Mouse (Mus musculus): ENCODE results near the gene Arsg.

Arsg gene

DNA sequence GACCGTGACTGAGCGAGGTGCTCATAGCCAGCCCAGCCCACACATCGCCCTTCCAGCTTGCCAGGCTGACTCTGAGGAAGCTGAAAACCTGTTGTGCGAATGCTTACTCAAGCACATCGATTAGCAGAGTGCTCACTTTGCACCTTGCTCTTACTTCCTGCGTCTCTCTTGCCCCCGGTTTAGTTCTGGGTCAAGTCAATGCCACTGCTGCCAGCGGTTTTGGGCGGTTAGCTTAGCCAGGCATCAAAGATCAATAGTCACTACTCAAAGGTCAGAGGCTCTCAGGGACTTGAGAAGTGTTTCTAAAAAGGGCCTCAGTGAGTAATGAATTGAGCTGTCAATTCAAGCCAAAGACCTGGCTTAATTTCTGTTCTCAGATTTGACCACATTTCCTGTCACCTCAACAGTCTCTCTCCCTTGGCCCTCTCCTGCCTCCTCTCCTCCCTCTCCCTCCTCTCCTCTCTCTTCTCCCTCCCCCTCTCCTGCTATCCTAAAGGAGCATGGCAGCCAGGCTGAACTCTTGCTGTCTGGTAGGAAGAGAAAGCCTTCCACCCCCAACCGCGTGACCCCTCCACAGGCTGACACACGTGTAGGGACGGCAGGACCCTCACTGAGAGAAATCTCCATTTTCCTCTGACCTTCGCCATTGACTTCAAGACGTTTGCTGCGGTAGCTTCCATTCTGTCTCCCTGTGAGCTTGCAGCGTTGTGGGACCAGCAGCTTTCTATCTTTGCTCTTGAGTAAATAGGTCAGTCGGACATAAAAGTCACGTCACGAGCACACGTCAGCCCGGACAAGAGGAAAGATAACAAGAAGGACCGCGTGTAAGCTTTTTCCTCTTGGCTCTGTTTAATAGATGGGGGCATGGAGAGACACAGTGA lies 22.0 kb downstream of the Arsg start:
- no peak for DNase-seq (ENCODE audit: low spot score in 2 of 2)

DNA sequence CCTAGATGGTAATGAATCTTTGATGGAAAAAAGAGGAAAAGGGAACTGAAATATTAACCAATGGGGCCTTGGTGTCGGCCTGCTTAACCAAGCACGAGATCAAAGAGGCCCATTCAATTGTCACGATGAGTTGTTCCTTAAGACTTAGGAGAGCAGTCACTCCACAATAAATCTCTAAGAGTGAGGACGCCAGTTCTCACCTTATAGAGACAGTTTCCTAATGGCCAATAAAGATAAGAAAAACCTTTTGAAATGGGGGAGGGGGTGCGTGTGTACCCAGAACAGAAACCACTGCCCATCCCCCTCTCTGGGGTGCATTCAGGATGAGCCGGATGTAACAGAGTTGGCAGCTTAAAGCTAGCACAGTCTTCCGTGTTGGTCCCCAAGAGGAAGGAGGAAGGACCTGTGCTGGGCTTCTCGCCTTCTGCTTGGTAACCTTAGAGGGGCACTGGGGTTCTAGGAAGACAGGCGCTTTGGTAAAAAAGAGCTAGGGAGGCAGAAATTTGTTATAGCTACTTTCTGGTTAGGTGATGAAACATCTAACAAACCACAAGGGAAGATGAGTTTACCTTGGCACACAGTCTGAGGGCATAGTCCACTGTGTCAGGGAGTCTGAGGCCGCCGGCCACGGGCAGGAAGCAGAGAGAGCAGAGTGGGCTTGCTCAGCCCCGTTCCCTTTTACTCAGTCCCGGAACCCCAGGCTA lies 22.7 kb downstream of the Arsg start:
- no peak for DNase-seq (ENCODE audit: low spot score in 2 of 2)

DNA sequence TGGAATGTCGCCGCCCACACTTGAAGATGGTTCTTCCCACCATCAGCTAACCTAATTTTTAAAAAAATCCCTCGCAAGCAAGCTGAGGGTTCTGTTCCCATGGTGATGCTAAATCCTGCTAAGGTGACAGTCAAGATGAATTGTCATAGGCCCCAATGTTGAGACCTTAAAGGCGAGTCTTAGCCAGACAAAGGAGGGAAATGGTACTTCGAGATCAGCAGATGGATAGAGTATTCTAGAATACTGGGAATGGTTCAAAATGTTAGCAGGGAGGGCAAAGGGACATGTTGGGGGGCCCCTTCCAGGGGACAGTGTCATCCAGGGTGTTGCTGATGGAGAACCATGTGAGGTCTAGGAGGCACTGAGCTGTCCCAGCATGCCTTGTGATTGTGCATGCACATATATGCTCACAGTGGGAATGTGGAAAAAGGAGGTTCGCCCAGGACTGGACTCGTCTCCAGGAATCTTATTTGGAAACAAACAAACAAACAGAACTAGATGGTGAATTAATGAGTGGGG lies 23.4 kb downstream of the Arsg start:
- DNase-seq (ENCODE audit: low spot score in 2 of 2) = no peak

DNA sequence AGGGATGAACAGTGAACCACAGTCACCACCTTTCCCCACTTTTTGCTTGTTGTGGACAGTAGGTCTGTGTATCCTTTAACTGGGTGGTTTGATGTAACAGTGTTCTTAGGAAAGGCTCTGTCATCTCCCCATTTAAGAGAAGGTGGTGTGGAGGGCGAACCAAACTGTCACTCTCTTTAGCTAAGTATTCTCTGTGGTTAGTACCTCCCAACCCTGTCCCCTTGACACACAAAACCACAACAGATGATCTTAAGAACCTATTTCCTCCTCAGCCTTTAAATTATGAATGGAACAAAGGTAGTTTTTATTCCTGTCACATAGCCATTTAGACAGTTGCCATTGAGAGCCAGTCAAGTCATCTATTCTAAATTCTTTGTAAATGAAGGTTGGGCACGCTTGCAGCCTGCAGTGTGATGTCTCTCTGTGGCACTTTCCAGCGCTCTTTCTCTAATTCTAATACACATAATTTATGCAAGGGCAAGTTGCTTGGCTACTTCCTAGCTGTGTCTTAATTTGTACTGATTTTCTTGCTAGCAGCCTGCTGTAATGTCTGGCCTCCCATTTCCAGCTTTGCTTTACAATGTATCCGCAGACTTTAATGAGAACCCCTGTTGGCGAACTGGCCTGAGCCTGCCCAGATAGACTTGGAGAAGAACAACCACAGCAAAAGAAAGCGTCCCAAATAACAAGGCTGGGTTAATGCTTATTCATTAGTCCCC lies 24.0 kb downstream of the Arsg start:
- DNase-seq (ENCODE audit: low spot score in 2 of 2) = no peak

DNA sequence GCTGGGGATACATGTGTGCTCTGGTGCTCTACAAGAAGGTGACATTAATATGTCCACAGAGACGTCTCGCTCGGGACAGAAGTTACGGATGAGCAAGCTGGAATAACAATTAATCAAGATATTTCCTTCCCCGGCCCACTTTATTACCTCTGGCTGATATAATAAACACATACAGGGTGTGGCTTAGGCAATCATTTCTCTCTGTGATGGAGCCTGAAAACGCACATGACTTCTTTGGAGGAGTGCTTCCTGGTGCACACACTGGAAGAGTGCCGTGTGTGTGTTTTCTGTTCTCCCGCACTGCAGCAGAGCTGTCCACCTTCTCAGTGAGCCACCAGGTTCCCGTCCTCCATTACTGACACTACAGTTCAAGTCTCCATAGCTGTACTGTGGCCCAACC lies 24.8 kb downstream of the Arsg start:
- DNase-seq (ENCODE audit: low spot score in 2 of 2) = no peak

DNA sequence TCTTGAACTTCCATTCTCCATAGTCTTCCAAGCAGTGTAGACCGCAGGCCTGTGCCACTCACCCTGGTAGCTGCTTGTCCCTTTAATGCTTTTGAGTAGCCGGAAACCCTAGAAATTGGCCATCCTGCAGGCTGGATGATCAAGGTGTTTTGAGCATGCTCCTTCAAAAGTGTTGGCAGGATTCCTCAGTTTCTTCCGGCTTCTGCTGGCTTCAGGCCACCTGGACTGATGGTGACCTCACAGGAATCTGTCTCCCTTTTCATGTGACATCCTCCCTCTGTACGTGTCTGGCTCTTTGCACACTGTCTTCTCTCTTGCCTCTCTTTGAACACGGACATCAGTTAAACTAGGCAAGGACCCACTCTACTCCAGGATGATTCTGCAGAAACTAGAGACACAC lies 27.0 kb downstream of the Arsg start:
- DNase-seq (ENCODE audit: low spot score in 2 of 2) = no peak

DNA sequence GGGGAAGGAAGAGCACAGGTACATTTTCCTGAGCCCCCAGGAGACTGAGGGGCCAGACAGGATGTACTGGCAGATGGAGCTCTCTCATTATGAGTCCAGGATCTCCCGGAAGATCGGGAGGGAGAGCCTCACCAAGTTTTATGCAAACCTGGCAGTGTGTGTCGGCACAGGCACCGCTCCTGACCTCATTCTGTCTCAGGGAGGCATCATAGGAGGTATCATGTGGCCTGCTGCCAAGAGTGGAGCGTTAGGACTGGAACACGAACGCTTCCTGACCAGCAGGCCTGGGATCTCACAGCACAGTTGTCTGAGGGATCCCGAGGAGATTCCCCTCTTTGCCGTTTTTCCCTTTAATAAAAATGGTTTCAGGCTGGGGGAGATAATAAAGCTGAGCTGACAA lies 31.8 kb downstream of the Arsg start:
- peak in 1 of 2 experiments; percentile 33 for DNase-seq (ENCODE audit: low spot score in 2 of 2)

DNA sequence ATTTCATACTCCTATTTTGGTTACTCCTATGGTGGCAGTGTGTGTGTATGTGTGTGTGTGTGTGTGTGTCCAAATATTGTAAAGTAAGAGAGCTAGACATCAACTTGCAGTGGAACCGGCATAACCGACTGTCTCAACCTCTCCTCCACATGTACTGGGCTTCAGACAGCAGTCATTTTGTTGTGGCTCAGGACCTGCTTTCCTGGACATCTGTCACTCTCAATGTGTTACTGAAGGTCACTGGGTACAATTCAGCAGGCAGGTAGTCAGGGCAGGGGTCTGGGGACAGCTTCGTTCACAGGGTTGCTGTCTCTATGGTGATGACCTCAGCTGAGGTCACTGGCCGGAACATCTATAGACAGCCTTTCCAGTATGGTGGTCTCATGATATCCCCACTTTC lies 32.6 kb downstream of the Arsg start:
- DNase-seq (ENCODE audit: low spot score in 2 of 2) = no peak

DNA sequence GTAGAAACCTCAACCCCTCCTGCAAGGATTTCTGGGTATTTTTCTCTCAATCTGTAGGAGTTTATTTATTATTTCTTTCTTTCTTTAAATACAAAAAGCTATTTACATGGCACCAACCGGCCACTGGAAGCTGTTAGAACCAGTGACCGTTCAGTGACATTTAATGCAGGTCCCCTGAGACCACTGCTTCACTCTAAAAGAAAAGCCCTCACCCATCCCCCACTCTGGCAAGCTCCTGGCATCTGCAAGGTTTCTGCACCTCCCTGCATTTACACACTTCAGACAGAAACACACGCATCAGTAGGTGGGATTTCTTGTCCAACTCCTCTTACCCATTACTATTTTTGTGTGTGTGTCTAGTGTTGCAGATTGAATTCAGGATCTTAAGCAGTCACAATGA lies 33.9 kb downstream of the Arsg start:
- DNase-seq (ENCODE audit: low spot score in 2 of 2) = no peak

DNA sequence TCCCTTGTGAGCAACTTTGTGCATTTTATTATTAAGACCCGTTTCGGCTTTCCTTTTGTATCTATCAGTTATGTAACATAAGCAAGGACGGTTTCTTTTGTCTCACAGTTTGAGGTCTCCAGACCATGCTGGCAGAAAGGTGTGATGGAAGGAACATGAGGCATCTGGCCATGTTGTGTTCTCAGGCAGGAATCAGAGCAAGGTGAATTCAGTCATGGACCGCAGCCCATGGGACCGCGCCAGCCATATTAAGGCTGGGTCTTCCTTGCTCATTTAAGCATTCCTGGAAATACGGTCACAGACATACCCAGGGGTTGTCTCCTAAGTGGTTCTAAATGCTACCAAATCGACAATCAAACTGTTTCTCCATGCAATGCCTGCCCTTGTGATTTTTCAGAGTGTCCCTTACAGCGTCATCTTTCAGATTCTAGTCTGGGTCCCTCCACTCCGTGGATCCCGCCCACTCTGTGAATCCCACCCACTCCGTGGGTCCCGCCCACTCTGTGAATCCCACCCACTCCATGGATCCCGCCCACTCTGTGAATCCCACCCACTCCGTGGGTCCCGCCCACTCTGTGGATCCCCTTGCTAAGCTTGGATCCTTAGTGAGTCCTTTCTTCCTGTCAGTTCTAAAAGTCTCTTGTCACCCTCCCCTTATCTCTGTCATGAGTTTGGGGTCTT lies 40.0 kb downstream of the Arsg start:
- DNase-seq (ENCODE audit: low spot score in 2 of 2) = no peak

DNA sequence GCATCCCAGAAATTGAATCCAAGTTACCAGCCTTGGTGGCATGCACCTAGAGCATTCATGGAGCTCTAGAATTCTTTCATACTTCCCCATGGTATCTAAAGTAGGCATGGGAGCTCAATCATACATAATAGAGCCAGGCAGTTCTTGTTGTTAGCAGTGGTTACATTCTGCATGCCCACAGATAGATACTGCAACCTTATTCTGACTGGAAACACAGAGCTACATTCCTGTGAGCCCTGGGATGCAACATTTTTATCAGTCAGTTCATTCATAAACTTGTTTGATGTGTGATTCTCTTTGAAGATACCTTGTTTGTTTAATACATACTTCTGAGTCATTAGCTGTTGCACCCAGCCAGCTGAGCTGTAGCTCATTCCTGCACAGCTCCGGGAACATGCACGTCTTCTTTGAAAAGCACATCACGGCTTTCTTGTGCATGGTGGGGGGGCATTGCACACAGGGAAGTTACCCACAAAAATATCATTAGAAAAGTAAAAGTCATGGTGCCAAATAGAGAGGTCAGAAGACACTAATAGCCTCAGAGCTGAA lies 41.0 kb downstream of the Arsg start:
- DNase-seq (ENCODE audit: low spot score in 2 of 2) = no peak

DNA sequence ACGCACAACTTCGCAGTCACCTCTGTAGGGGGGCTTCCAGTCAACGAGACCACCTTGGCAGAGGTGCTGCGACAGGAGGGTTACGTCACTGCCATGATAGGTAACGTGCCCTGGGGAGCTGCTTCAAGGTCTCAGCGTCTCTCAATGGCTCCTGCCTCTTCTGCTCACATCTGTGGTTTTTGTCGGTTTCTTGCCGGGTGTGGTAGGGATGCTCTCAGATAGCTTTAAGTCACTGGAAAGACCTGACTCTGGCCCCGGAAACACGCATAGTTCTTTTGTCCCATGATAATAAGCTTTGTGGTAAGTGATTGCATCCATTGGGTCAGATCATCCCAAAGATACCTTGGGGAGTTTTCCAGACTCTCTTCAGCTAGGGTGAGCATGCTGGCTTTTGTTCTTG lies 44.2 kb downstream of the Arsg start:
- no peak for DNase-seq (ENCODE audit: low spot score in 2 of 2)

DNA sequence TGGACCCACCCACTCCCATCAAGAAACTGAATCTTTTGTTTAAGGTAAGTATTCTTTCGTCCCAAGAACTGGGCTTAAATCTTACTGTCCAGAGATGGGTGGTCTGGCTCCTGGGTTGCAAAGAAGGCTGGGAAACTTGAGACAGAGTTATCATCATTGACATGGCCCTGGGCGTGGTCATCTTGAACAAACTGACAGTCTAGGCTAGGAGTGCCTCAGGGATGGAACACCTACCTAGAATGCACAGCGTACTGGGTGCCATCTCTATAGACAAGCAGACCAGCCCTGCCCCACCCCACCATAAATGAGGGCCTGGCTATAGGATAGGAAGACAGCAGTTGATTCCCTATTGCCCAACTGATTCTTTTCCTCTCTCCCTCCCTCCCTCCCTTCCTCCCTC lies 44.6 kb downstream of the Arsg start:
- no peak for DNase-seq (ENCODE audit: low spot score in 2 of 2)

DNA sequence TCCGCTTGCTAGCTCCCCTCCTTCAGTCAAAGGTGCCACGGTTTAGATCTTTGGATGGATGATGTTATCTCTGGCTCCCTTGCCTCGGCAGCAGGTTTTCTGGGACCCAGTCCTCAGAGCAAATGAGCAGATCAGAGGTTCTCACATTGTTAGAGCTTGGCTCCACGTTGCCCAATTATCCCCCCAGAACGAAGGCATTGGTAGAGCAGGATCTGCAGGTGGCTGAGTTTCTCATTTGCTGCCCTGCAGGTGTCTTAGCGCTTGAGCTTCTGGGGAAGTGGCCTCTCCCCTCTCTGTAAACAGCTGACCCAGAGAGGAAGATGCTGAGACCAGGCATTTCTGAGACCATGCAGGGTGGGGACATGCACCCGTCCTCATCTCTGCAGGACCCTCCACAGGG lies 47.8 kb downstream of the Arsg start:
- DNase-seq (ENCODE audit: low spot score in 2 of 2) = no peak

DNA sequence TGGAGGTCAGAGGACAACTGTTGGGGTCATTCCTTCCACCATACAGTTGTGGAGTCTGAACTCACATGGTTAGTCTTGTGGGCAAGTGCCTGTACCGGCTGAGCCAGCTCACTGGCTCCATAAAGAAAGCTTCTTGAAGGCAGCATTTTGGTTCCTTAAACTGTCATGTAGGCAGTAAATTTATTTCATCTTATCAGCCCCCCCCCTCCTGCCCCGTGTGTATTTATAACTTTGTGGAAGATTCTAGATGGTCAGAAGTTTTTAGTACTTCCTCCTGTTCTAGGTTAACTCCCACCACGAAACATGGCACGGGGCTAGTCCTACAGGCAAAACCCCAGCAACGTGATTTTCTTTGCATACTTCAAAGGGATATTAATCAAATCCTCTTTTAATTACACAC lies 51.7 kb downstream of the Arsg start:
- no peak for DNase-seq (ENCODE audit: low spot score in 2 of 2)

DNA sequence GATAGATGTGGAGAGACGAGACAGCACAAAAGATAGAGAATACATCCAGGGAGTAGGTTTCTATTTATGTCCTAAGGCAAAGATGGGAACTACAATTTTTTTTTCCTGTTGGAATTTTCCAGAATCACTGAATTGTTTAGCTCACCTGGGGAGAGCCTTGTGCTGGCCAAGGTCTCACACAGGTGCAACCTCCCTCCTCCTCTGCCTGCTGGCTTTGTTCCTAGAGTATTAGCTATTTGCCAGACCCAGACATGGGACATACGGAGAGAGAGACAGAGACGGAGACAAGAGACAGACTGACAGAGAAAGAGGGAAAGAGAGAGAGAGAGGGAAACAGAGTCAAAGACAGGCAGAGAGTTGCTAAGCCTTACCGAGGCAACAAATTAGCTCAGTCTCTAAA lies 52.4 kb downstream of the Arsg start:
- DNase-seq (ENCODE audit: low spot score in 2 of 2) = no peak

DNA sequence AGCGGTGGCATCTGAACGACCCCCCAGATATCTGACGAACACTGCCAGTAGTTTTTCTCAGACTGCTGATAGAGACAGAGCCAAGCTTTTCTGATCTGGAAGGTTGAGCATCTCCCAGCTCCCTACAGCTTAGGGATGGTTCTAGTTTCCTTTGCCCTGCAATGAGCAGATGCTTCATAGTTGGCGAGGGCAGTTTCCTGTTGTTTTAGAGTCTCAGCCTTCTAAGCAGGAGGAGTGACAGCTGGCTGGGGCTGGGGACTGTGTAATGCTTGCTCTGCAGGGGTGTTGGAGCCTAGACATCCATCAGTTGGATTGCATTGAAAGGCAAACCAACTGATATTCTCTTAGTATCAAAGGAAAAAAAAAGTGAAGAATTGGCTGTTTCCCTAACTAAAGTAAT lies 56.9 kb downstream of the Arsg start:
- no peak for DNase-seq (ENCODE audit: low spot score in 2 of 2)

DNA sequence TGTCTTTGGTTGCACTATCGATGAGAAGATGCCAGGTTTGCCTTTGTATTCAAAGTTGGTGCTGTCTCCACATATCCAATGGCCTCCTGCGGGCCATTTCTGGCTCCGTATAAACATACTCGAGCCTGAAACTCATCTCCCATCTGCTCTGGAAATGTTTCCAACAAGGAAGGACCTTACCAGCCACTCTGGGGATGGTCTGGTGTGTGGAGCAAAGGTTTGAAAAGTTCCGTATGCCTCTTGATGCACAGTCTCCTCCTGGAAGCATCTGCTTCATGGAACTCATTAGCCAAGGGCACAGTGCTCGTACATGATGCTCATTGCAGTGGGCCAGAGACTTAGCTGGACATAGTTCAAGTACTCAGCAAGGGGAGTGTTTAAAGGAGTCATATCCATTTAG lies 62.8 kb downstream of the Arsg start:
- no peak for DNase-seq (ENCODE audit: low spot score in 2 of 2)

DNA sequence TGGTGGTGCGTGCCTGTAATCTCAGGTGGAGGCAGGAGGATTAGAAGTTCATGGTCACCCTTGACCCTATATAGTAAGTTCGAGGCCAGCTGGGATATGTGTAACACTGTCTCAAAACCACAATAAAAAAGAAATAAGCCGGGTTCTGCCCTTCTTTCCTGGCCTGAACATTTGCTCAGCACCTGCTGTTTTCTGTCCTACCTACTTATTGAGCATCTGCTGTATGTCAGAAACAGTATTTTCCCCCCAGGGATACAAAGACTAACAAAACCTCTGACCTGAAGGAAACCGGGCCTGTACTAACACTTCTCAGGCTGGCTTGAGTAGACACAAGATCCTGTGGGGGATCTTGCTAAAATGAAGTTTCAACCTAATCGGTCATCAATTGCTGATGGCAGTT lies 63.8 kb downstream of the Arsg start:
- no peak for DNase-seq (ENCODE audit: low spot score in 2 of 2)

DNA sequence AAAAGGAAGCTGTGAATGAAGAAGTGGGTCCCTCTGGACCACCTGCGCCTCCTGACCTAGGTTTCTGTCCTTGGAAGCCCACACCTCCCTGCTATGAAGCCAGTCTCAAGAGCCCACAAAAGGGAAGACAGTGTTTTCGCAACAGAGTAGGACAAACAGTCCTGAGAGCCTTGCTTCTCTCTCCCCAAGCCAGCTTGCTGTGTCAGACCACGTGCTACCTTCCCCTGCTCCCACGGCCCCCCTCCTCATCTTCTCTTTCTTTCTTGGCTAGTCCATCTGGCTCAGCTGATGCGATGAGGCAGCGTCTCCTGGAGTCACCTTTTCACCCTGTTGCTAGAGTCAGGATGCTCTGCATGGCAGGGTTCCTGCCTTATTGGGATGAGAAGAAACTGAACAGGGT lies 66.1 kb downstream of the Arsg start:
- no peak for DNase-seq (ENCODE audit: low spot score in 2 of 2)

DNA sequence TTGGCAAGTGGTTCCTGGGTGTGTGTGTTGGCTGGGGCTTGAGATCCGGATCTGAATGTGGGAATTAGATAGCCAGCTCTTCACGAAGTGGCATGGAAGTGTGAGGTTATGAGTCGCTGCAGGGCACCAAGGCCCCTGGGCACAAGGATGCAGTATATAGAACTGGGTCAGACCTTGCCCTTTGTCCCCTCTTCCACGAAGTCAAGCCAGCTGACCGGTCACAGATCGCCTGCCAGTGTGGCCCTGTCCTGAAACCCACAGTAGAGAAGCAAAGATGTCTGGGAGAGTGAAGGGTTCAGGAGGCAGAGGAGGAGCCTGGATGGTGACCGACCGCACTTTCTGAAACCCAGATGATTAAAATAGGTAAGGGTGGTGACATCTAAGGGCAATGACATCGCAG lies 70.3 kb downstream of the Arsg start:
- no peak for DNase-seq (ENCODE audit: low spot score in 2 of 2)

DNA sequence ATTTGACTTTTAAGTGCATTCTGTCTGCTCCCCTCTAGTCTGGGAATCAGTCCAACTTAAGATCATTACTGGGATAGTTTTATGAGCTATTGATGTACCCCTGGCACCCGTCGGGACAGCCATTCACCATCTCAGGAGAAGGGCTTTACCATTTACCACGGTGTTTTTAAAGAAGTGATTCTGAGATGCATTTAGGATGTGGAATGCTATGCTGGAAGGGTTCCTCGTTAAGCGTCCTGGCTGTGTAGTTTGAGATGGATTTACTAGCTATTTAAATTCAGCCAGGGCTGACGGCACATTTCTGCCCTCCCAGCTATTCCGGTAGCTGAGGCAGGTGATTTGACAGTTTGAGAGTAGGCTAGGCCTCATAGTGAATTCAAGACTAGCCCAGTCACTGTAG lies 71.3 kb downstream of the Arsg start:
- no peak for DNase-seq (ENCODE audit: low spot score in 2 of 2)
